Mouse (Mus musculus): Measurements from ENCODE around the gene Ubald1.

DNA sequence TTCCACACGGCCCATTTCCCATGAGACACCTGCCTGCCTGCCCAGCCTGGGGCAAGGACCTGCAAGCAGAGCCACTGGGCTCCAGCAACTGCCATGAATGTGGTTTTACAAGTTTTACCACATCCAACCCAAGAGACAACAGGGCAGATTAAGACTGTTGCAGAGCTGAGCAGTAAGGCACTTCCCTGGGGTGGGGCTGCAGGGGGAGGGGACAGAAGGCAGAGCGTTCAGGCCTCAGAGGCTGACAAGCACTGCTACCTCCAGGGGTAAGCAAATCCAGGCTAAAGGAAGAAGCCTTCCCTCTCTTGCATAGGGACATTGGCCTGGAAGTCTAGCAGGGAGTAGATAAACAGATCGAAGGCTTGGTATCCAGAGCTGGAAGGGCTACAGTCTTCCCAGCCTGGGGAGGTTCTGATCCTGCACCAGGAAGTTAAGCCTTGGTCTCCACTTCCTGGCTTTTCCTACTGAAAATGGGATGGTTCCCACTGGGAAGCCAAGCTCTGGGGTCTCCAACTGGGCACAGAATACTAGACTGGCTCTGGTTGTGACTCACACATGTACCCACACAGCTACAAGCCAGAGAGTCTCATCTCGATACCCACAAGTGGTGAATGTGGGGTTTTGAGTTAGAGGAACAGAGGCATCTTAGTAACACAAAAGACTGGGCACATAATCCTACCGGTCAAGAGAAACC lies 1.8 kb downstream of the Ubald1 start:
- TF ChIP-seq CTCF (IDR thresholded peaks at IDR 0.05; ENCODE audit: low read depth, low read length), result no peak
- no peak for TF ChIP-seq POLR2A (IDR thresholded peaks at IDR 0.05; ENCODE audit: borderline replicate concordance, low read depth, low read length)

Data from bone marrow macrophage, adult 2 months (primary cell).